Mouse (Mus musculus): Measurements from ENCODE around the gene Chchd3.

- no peak for TF ChIP-seq CTCF (IDR thresholded peaks at IDR 0.05; ENCODE audit: low read depth, low read length)
- TF ChIP-seq GATA1 (IDR thresholded peaks at IDR 0.05; ENCODE audit: borderline replicate concordance, low read length) = no peak
- no peak for TF ChIP-seq GATA2 (IDR thresholded peaks at IDR 0.05; ENCODE audit: borderline replicate concordance, low read depth, low read length)
- TF ChIP-seq TAL1 (conservative IDR thresholded peaks at IDR 0.05; ENCODE audit: low read depth, low read length) = no peak
Measured at GRCm38 (mm10) chr6:32983876-32984275, 76.2 kb downstream of the Chchd3 start.

Measured in G1E (cell line).